Mouse (Mus musculus) kidney, postnatal 36 days (tissue): ENCODE measurements around the gene Sntb2.
A peak's percentile ranks its signal among the peaks of the same experiment; 100 is the strongest.

Source experiments
- DNase-seq, 2 experiments: peaks; one replicate each; pipeline ENCODE4 v3.0.0; 2021 to 2022; ENCODE audit warnings: mixed read lengths in 2 of 2

Gene Sntb2

DNA sequence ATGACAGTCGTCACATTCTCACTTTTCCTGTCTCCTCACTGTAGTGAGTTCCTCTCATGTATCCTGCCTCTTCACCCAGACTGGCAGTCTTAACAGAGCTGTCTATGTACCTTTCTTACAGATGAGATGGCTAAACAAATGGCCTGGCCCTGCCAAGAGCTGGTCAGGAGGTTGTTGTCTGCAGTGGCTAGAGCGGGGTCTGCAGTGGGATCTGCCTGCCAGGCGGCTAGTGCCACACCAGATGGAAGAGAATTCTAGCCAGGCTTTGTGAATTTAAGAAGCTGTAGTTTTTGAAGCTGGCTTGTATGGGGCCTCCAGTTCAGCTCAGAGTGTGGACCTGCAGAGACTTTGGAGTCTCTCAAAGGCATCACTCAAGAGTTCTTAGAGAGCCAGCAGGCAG lies 100.1 kb downstream of the Sntb2 start:
- DNase-seq, result no peak

DNA sequence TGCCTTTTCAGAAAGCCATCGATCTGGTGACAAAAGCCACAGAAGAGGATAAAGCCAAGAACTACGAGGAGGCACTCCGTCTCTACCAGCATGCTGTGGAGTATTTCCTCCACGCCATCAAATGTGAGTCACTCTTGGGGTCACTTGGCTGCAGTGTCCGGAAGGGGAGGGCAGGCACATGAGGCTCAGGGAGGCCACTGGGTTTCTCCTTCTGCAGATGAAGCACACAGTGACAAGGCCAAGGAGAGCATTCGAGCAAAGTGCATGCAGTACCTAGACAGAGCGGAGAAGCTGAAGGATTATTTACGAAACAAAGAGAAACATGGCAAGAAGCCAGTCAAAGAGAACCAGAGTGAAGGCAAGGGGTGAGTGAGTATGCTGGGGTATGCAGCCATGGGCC lies 101.1 kb downstream of the Sntb2 start:
- DNase-seq, result peak; percentile 51 to 64

DNA sequence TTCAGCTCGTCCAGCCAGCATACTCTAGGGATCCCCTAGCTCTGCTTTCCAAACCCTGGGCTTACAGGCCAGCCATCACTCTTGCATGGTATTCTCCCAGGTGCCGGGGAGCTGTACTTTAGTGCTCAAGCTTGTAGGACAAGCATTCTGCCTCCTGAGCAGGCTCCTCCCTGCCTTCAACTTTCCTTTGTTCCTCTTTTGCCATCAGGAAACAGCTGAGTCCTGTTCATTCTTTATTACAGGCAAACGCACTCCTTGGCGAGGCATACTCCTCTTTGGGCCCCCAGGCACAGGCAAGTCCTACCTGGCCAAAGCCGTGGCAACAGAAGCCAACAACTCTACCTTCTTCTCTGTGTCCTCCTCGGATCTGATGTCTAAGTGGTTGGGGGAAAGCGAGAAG lies 105.1 kb downstream of the Sntb2 start:
- DNase-seq, result no peak

DNA sequence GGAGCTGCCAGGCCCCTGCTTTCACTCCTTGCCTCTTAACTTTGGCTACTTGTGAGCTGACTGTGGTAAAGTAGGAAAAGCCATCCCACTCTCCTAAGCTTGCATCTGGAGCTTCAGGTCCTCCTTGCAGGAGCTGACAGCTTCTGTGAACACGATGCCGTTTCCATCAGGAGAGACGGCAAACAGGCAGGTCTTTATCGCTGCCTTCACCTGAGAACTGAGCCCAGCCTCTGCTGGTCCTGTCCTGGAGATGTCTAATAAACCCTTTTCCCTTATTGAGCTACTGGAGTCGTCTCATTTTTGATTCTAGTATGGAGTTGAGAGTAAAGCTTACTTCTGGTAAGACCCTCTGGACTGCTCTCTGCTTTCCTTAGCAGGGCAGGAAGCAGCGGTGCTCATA lies 109.9 kb downstream of the Sntb2 start:
- no peak for DNase-seq

DNA sequence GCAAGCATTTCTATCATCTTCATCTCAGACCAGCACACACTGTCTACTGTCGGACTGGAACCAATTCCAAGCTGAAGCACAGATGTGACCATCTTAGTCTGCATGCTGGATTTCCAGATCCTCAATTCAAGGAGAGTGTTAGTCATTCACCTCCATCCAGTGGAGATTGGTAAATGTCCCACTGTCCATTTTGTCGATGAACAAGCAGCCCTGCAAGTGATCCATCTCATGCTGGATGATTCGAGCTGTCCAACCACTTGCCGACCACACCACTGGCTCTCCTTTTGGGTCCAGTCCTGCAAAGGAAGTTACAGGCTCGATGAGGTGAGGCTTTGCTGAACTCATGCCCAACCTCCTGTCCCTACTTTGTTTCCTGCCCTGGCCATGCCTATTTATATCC lies 111.4 kb downstream of the Sntb2 start:
- DNase-seq, result no peak

DNA sequence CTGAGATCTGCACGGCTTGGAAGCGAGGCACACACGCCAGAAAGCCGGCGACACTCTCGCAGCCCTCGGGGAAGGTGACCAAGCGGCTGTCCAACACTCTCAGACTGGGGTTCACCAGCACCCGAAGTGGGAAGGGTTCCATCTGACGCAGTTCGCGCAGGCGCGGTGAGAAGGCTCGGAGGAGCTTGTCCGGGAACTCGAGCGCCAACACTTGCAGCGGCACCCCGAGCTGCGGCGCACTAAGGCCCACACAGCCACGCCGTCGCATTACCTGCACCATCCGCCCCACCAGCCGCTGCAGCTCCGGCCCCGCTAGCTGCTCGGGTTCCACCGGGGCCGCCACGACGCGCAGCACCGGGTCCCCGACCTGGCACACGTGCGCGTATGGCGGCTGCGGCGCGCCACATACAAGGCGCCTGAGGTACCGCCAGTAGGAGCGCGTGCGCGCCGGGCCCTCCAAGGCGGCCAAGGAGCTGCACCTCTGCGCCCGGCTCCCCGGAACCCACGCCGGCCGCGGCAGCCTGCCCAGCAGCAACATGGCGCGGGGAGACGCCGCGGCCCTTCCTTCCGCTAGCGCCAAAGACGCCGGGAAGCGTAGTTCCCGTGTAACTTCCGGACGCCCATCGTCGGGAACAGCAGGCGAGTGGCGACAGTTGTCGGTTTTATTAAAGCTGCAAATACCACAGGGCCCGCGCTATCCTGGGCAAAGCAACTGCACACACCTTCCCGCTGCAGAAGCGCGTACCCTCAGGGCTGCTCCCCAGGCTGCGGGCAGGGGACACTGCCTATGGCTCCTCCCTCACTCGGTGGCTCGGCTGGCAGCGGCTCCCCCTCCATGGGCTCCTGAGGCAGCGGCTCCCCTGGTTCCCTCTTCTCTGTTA lies 112.8 kb downstream of the Sntb2 start, which contains the start of gene Pdf:
Gene Pdf, minus strand, starts transcription at position 554 of the 881 bp plus-strand sequence.
- DNase-seq, result peak; percentile 82 to 90

DNA sequence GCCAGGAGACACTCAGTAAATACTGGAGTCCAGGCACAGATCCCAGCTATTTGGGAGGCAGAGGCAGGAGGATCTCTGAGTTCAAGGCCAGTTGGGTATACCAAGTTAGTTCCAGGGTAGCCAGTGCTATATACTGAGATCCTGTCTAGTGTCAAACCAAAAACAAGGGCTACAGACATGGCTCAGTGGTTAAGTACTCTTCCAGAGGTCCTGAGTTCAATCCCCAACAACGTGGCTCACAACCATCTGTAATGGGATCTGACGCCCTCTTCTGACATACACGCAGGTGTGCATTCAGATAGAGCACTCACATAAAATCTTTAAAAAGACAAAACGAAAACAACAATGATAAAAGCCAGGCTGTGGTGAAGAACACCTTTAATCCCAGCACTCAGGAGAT lies 113.9 kb downstream of the Sntb2 start:
- DNase-seq, result no peak

DNA sequence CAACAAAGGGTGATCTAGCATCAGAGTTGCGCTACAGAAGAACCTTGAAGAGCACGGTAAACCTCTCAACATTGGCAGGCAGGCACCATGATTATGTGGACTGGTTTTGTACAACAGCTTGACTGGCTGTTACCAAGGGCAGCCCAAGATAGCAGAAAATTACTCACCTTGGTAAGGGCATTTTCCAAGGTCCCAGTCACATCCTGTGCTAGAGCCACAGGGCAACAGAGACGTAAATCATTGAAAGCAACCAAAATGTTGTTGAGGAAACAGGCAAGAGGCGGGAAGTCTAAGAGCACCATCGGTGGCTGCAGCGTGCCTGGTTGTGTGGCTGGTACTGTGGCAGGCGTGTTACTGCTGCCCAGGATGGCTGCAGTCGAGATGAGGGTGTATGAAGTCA lies 116.5 kb downstream of the Sntb2 start:
- DNase-seq, result no peak

DNA sequence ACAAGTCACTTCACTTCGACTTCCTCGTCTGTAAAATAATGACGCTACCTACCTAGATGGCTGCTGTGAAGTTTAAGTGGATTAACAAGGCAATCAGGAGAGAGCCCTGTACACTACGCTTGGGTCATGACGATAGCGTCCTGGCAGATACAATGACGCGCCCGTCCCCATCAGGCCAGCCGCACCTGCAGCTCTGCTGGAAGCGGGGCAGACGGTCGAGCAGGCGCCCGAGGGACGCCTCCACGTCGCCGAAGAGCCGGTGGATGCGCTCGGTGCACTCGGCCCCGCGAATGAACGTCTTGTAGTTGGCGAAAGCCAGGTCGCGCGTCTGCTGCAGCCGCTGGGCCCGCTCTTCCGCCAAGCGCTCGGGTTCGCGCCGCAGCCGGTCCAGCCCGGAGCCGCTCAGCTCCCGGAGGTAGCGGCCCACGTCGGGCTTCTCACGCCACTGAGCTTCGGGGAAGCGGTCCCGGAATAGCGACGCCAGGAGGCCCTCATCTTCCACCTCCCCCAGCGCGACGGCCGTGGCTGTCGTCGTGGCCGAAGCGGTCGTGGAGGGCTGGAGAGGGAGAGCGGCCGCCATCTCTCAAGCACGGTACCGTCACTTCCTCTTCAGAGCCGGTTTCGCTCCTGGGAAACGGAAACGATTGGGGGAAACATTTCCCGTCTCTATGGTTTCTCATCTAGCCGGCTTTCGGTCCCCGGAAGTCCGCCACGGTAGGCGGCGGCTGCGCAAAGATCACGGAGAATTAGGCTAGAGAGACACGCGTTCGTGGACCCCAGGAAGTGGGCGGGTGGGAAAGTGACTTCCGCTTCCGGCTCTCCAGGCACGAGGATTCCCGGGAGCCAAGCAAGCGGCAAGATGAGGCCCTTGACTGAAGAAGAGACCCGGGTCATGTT lies 120.8 kb downstream of the Sntb2 start, which contains the start of the genes Cog8 and Nip7:
Gene Cog8, minus strand, starts transcription at position 614 of the 897 bp plus-strand sequence.
Gene Nip7, plus strand, starts transcription at position 802 of the 897 bp plus-strand sequence.
- peak; percentile 97 to 98 for DNase-seq

DNA sequence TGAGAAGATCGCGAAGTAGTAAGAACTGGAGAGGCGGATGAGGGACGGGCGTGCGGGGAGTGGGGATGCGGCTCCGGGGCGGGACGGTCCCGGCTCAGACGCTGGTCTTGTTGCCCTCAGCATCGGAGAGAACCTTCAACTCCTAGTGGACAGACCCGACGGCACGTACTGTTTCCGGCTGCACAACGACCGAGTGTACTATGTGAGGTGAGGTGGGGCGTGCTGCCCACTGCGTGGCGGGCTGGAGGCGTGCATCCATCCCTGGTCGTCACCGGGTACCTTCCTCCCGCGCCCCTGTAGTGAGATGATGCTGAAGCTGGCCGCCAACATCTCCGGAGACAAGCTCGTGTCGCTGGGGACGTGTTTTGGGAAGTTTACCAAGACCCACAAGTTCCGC lies 121.4 kb downstream of the Sntb2 start:
- DNase-seq, result no peak

DNA sequence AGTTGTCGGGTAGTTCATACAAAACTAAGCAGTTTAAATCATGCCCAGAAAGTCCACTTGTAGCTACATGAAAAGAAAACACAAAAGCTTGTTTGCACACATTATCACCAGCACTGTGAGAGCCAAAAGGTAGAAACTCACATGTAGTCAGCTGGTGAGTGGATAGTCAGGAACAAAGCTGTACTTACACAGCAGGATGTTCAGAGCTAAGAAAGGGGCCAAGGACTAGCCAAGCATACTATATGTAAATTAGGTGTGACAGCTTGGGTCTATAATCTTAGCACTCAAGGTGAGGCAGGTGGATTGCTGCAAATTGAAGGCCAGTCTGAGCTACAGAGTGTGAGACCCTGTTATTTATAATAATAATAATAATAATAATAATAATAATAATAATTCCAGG lies 127.1 kb downstream of the Sntb2 start:
- no peak for DNase-seq

DNA sequence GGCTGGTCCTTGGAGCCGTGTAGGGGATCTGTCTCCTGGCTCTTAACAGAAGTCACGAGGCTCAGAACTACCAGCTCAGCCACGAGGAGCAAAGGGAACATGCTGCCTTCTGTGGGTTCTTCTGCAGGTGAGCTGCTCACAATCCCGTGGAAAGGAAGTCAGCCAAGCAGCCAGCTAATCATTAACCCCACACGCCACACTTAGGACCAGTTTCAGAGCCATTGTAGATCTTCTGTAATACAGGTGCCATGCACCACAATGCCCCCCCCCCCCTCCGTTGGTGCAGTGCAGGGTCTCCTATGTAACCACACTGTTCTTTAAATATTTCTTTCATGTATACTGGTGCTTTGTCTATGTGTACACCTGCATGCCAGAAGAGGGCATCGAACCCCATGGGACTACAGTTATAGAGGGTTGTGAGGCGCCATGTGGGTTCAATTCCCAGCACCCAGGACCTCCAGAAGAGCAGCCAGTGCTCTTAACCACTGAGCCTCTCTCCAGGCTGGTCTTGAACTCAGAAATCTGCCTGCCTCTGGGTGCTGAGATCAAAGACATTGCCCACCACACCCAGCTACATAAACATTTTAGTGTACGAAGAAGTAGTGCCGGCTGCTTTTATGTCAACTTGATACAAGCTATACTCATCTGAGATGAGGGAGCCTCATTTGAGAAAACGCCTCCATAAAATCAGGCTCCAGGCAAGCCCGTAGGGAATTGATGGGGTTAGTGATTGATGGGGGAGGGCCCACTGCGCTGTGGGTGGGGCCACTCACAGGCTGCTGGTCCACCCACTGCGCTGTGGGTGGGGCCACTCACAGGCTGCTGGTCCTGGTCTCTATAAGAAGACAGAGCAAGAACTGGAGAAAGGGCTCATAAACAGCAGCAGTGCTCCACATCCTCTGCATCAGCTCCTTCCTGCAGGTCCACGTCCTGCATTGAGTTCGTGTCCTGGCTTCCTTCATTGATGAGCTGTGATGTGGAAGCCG lies 130.3 kb downstream of the Sntb2 start, which contains the start of gene Tmed6:
Gene Tmed6, minus strand, starts transcription at position 134 of the 986 bp plus-strand sequence.
- DNase-seq, result peak; percentile 90
